Mouse (Mus musculus) kidney, adult 2 months (tissue): Measurements from ENCODE around the gene Zfp985.
"Not testable (repeated sequence)": the region's sequence is repeated elsewhere in the genome, so short reads cannot be mapped to it uniquely, and the experiment has no call there.

Source experiments
- CTCF ChIP-seq: fragments of 200-500 bp; conservative IDR thresholded peaks from 2 replicates; pipeline ENCODE4 v1.5.1; 2011; ENCODE audit warnings: low read depth, mild to moderate bottlenecking, control low read depth, low read length, moderate library complexity, mixed read lengths; ENCODE audit not compliant: insufficient read depth, insufficient read length
- POLR2A ChIP-seq: fragments of 200-500 bp; IDR thresholded peaks from one replicate; pipeline ENCODE4 v1.6.1; 2011; ENCODE audit warnings: low read depth, low read length, control low read depth

DNA sequence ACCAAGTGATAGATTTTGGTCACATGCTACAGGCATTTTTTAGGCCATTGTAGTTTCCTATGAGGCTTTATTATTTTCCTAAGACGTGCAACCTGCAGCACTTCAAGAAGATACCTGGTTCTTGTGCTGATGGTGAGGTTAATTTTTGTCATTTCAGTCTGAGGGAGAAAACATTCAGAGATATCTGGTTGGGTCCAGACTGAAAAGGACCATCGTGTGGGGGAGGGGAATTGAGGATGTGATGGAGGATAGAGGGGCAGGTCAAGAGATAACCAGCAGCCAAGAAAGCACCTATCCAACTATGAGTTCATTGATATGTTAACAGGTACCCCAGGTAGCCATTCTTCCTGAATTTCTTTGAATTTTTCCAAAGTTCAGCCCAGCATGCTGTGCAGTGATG lies 1.3 kb downstream of the Zfp985 start:
- TF ChIP-seq CTCF, POLR2A: not testable (repeated sequence)
